Mouse (Mus musculus) adrenal gland, postnatal 4 days (tissue): ENCODE results near the gene Tgoln1. TPM values are rescaled to one million over a fixed set of nuclear protein-coding genes. Genes with fewer than 3 reads are reported as not detected.

Experiments used
- DNase-seq, 2 experiments: peaks; one replicate each; pipeline ENCODE4 v3.0.0; 2021 to 2022; ENCODE audit warnings: low spot score in 2 of 2, mixed read lengths in 2 of 2
- total RNA-seq, 2 experiments: library from RNA; stranded (reverse); gene quantifications; 2 replicates each; pipeline ENCODE4 v1.2.3; 2021

Gene Tgoln1
- total RNA-seq, 2 experiments from 2014 or later = 94.9 to 96.7 TPM

- DNase-seq = no peak
Observed at GRCm38 (mm10) chr6:72630961-72631360, 14.2 kb upstream of the Tgoln1 start.

DNA sequence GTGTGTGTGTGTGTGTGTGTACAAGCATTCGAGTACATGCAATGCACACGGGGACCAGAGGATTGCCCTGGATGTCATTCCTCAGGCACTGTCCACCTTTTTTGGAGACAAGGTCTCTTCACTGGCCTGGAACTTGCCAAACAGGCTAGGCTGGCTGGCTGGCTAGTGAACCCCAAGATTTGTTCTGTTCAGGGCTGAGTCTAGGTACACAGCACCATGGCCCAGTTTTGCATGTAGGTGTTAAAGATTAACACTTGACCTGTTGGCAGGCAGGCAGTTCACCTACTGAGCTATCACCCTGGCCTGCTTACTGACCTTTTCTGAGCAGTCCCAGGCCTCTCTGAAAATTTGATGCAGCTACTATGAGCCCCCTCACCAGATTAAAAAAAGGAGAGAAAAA lies 13.6 kb upstream of the Tgoln1 start:
- no peak for DNase-seq

DNA sequence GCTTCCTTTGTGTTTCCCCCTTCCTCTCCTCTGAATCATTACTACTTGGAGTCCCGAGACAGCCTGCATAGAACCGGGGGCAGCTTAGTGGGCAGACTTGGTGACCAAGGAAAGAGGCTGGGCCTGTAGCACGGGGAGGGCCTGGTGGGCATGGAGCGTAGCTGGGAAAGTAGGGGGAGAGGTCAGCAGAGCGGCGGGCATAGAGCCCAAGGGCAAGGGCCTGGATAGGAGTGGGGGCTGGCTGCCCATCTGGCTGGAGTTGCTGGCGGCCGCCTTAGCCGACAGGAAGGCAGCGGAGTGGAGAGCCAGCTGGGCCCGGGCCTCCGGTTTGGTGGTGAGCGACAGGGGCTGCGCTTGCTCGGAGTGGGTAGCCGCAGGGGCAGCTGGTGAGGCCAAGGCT lies 10.5 kb upstream of the Tgoln1 start:
- no peak for DNase-seq

DNA sequence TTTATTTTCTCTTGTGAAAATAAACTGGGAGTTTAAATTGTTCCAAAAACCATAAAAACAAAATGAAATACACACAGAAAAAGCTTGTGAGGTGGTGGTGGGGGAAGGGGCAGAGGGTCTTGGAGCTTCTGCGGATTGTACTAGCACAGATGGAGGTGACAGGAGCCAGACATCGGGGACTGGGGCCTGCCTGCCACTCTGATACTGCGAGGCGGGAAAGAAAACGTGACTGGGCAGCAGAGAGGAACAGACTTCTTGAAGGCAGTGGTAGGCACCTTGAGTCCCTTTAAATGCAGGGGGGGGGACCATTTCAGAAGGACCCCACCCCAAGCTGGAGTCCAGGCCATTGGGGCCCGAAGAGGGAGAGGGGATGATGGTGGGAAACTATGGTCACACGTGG lies 9.6 kb upstream of the Tgoln1 start:
- DNase-seq = no peak

- DNase-seq = no peak
Observed at GRCm38 (mm10) chr6:72623661-72624402, 7.0 kb upstream of the Tgoln1 start.

DNA sequence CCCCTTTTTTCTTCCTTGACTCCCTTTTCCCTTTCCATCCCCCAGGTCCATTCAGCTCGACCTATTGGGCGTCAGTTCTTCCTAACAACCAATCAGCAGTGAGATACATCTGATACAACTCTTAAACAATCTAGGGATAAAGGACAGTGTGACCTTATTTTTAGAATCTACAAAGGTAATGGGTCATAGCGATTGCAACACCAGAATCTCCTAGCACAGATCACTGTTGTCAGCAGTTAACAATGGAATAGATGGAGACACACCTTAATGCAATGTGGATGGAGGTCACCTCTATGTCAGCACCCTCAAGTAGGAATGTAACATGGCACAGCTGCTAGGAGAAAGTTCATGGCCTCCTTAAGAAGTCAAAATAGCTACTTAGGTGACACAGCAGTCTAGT lies 6.1 kb upstream of the Tgoln1 start:
- DNase-seq = no peak

DNA sequence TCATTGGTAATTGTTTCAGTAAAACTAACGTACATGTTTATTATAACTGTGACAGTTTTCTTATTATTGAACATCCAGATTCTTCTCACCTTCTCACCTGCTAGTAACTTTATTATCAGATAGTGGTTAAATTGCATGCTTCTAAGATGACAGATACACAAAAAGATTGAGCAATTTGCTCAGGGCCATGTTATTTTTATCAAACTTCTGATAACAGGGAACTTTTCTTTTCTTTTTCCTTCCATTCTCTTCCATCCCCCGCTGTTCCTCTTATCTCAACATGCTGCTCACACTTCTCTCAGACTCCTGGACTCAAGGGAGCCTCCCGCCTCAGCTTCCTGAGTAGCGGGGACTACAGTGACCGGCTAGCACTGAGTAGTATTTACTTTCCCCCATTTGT lies 4.1 kb upstream of the Tgoln1 start:
- no peak for DNase-seq

DNA sequence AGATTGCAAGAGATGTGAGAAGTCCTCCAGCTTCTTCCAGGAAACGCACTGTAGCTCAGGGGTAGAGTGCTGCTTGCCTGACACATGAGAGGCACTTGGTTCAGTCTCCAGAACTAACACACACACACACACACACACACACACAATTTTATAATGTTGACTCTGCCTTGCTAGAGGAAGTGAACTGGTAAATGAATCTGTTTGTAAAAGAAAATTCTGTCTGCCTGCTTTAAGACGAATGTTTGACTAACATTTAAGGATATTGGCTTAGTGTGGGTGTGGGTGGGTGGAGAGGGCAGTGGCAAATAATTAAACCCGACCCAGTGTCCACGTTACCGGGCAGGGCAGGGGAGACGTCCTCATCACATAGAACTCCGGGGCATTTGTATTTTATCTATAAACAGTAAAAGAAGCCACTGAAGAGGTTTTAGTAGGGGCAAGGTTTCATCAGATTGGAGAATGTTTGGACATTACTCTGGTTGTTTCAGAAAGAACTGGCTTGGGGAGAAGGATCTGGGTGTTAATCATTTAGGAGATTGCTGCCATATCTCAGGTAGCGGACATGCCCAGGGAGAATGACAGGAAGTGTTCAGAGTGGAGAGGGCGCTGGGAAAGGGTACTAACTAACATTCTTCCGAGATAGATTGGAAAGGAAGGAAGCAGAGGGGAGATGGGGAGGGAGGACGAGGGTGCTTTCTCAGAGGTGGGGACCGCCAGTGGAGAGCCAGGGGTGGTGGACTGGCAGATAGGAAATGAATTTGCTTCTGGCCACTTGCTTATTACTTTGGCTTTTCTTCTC lies 3.1 kb upstream of the Tgoln1 start:
- DNase-seq = no peak

DNA sequence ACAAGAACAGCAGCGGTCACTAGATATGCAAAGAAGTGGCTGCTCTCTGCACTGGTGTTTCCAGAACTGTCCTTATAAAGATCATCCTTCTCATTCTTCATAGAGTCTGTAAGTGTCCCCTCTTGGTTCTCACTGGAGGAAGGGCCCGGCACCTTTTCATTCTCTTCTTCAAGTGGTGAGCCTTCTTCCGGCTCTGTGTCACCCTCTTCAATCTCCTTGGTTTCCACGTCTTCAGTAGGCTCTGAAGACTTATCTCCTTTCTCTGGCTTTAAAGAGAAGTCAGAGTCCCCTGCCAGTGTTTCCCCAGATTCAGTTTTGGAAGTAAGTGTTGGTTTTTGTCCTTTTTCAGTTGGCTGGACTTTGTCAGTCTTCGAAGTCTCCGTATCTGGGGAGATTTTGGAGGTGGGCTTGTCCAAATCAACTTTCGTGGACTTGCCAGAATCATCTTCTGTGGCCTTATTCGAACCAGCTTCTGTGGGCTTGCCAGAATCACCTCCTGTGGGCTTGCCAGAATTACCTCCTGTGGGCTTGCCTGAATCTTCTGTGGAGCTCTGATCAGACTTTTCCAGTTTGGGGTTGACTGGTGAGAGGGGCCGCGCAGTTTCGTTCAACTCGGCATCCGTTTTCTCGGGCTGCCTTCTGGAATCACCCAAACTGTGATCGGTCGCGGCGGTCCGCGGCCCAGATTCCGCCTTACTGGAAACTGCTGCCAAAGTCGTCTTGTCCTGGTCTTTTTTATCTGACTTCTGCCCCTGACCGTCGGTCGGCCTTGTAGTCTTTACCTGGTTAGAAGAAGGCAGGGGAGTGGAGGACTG lies 1.0 kb downstream of the Tgoln1 start:
- no peak for DNase-seq

GRCm38 (mm10) chr6:72615151-72615550 lies 1.6 kb downstream of the Tgoln1 start:
- no peak for DNase-seq

DNA sequence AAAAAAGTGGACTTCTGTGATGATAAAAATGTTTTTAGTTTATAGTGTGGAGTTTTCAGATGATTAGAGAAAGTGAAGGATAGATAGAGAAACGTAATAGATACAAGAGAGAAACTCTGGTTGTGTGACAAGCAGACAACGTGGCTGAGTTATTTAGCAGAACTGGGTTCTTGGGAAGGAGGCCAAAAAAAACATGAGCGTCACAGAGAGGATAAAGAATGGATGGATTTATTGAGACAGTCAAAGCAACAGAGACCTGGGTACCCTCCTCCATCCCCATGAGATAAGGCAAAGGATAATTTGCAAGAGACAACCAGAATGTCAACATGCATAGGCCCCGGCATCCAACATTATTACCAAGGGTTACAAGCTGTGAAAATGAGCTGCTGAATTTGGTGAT lies 6.5 kb downstream of the Tgoln1 start:
- DNase-seq = no peak

GRCm38 (mm10) chr6:72608662-72609184 lies 8.1 kb downstream of the Tgoln1 start:
- no peak for DNase-seq

GRCm38 (mm10) chr6:72607676-72608075 lies 9.1 kb downstream of the Tgoln1 start:
- no peak for DNase-seq

GRCm38 (mm10) chr6:72607060-72607459 lies 9.7 kb downstream of the Tgoln1 start:
- DNase-seq = no peak

GRCm38 (mm10) chr6:72604066-72604465 lies 12.7 kb downstream of the Tgoln1 start:
- DNase-seq = no peak

DNA sequence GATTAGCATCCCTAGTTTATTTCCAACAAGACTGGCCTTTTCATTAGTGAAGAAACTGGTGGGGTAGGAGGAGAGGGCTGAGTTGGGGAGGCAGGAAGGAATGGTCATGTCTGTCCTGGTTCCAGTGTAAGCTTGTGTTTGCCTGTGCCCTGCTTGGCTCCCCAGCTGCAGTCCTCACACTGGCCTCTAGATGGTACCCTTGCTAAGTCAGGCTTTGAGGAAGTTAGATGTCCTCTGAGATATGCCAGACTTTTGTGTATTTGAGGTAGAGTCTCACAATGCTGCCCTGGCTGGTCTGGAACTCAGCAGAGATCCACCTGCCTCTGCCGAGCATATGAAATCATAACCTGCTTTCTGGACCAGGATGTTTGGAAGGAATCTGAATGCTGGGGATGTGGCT lies 15.1 kb downstream of the Tgoln1 start:
- DNase-seq = peak; percentile 37 to 56

- DNase-seq = no peak
Observed at GRCm38 (mm10) chr6:72600771-72601170, 16.0 kb downstream of the Tgoln1 start.

DNA sequence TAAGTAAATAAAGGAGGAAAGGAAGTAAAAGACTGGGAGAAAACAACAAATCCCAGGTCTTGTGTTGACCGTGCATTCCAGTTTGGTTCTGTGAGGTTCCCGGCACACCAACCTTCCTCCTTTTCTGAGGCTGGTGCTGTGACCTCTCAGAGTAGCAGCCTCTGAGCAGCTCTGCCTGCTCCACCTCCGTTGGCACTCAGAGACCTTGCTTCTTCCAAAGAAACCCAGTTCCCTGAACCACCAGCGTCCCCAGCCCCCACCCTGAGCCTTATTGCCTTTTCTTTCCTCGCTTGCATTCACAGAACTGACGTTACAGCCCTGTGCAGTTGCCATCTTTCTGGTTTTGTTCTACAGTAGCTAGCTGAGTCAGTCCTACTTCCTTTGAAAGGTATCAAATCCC lies 16.6 kb downstream of the Tgoln1 start:
- DNase-seq = no peak

DNA sequence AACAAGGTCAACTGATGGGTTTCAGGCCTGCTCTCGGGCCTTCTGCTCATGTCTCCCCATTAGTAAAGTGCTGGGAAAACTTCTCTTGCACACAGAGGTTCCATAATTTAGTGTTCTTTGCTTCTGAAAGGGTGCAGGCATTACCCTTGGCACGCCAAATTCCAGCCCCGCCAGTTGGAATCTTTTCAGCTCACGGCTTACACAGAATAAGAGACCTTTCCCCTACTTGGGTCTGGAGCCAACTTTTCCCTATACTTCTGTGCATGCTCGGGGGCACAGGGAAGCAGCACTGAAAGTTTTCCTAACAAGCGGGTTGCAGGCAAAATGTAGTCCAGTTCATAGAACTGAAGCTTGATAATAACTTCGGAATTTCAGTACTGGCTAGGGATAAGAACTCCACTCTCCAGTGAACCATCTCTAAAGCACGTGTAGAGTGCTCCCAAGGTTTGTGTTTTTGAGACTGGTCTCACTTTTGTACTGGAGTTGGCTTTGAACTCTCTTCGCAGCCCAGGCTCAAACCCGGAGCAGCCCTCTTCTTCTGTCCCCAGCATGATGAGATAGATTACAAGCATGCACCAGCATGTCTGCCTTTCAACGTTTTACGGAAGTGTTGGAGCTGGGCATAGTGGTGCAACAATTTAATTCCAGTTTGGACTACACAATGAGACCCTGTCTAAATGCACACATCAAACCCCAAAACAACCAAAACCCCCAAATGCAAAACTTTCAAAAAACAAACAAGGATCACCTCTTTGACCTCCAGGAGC lies 17.8 kb downstream of the Tgoln1 start:
- no peak for DNase-seq

GRCm38 (mm10) chr6:72597956-72598753 lies 18.6 kb downstream of the Tgoln1 start, which contains the start of the genes Elmod3 and Retsat:
Gene Elmod3, minus strand, starts transcription at chr6:72598413.
Gene Retsat, plus strand, starts transcription at chr6:72598475.
- peak; percentile 82 to 89 for DNase-seq
